Mouse (Mus musculus): ENCODE data around the gene Armc9. TPM values are rescaled to one million over a fixed set of nuclear protein-coding genes. Genes with fewer than 3 reads are reported as not detected.

The Armc9 gene
- total RNA-seq, 2 experiments from 2014 or later, result 0.80 to 1.2 TPM

GRCm38 (mm10) chr1:86160479-86160878 lies 5.9 kb downstream of the Armc9 start:
- ATAC-seq (replicated peaks; ENCODE audit: poor library complexity, severe bottlenecking), result no peak

DNA sequence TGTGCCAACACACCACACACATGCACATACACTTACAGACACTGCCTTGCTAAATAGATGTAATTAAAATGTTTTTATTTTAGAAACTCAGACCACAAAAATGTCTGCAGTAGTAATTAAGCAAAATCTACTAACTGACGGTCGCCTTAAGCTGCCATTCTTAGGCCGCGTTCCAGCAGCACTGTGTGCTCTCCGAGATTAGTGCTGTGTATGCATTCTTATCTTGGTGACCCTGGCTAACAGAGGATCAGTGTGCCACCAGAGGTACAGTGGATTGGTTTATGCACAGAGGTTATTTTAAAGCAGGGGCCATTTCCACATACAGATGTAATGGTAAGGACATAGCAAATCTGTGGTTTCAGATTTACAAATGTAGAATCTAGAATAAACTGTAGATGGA lies 6.5 kb downstream of the Armc9 start:
- ATAC-seq (replicated peaks; ENCODE audit: poor library complexity, severe bottlenecking), result no peak

GRCm38 (mm10) chr1:86174602-86175001 lies 20.0 kb downstream of the Armc9 start:
- no peak for ATAC-seq (replicated peaks; ENCODE audit: poor library complexity, severe bottlenecking)

- no peak for ATAC-seq (replicated peaks; ENCODE audit: poor library complexity, severe bottlenecking)
Measured at GRCm38 (mm10) chr1:86176066-86176465, 21.5 kb downstream of the Armc9 start.

- ATAC-seq (replicated peaks; ENCODE audit: poor library complexity, severe bottlenecking), result peak; percentile 98
Measured at GRCm38 (mm10) chr1:86178462-86179253, 24.1 kb downstream of the Armc9 start.

DNA sequence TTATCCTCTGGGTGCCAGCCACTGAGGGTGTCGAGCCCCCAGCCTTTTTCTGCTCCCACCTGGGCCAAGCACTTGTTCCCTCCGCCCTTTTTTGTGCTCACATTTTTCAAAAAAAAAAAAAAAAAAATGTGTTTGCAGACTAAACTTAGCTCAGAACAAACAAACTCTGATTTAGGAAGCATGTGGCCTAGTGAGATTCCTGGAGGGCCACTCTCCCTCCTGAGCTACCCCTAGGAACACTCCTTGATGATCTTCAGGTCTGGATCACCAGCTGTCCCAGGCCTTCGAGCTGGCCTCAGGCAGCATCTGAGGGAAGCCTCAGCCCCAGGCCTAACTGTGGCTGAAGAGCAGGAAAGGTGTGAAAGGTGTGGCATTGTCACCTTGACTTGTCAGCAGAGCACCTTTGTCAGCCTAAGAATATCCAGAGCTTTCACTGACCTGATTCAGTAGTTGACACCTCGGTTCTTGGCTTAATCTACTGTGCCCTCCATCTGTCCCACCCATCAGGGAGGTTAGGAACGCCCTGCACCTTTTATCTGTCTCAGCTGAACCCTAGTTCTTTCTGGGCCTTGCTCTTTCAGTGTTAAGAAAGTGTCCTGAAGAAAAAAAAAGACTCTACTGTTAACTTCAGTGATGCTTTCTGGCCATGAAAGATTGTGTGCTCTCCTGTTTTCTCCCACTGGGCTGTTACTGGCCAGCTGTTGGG lies 27.6 kb downstream of the Armc9 start:
- ATAC-seq (replicated peaks; ENCODE audit: poor library complexity, severe bottlenecking), result no peak

- no peak for ATAC-seq (replicated peaks; ENCODE audit: poor library complexity, severe bottlenecking)
Measured at GRCm38 (mm10) chr1:86183577-86184263, 29.1 kb downstream of the Armc9 start.

GRCm38 (mm10) chr1:86186762-86187161 lies 32.2 kb downstream of the Armc9 start:
- peak; percentile 48 for ATAC-seq (replicated peaks; ENCODE audit: poor library complexity, severe bottlenecking)

- ATAC-seq (replicated peaks; ENCODE audit: poor library complexity, severe bottlenecking), result no peak
Measured at GRCm38 (mm10) chr1:86187856-86188255, 33.3 kb downstream of the Armc9 start.

GRCm38 (mm10) chr1:86188271-86188670 lies 33.7 kb downstream of the Armc9 start:
- ATAC-seq (replicated peaks; ENCODE audit: poor library complexity, severe bottlenecking), result no peak

- no peak for ATAC-seq (replicated peaks; ENCODE audit: poor library complexity, severe bottlenecking)
Measured at GRCm38 (mm10) chr1:86189034-86189702, 34.6 kb downstream of the Armc9 start.

DNA sequence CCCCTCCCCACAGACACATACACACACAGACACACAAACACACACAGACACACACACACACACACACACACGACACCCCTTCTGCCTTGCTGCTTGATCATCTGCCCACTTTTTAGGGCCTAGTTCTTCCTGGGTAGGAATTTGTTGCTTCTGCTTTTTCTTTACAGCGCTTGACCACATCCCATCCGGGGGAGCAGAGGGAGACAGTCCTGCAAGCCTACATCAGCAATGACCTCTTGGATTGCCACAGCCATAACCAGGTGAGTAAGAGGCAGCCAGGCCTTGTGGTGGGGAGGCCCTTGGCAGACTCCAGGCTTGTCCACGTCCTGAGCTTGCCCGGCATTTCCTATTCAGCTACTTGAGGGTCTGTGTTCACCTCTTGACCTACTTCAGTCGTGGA lies 36.3 kb downstream of the Armc9 start:
- peak; percentile 80 for ATAC-seq (replicated peaks; ENCODE audit: poor library complexity, severe bottlenecking)

DNA sequence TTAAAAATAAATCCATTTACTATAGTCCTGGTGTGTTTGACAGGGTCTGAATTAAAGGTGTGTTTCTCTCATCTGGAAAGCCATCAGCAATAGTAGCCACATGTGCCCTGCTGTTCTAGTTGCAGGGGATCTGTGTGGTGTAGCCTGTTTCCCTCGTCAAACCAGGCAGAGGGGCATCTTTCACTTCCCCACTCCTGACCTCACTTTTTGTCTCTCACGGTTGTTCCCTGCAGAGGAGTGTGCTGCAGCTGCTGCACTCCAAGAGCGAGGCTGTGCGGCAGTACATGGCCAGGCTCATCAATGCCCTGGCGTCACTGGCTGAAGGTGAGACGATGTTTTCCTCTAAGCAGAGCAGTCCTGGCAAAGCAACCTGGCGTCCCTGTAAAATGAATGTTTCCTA lies 39.5 kb downstream of the Armc9 start:
- ATAC-seq (replicated peaks; ENCODE audit: poor library complexity, severe bottlenecking), result peak; percentile 70

DNA sequence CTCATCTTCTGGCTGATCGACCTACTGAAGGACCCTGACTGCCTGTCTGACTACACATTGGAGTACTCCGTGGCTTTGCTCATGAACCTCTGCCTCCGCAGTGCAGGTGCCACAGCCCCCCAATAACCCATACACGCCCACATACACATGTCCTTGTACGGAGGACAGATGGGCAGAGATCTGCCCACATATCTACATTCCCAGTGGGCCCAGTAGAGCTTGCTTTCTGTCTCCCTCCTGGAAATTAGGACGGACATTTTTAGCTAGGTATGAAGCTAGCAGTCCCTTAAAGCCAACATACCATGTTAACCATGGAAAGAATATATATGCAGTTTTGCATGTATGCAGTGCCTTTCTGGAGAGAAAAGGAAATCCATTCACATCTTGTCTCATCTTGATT lies 43.7 kb downstream of the Armc9 start:
- ATAC-seq (replicated peaks; ENCODE audit: poor library complexity, severe bottlenecking), result no peak

DNA sequence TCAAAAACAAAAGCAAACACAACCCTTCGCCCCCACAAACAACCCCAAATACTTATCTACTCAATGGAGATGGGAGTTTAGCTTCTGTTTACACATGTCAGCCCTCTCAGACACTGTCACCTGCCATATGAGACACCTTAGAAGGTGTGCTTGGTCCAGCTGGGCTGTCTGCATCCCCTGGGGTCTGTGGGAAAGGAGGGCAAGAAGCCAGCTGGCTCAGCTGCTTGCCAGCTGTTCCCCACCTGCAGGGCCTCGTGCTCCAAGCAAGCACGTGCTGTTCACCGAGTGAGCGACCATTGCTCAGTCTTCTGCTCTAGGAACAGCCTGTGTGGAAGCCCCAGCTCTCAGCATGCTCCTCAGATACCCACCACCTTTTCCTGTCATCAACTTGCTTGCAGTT lies 44.4 kb downstream of the Armc9 start:
- no peak for ATAC-seq (replicated peaks; ENCODE audit: poor library complexity, severe bottlenecking)

- ATAC-seq (replicated peaks; ENCODE audit: poor library complexity, severe bottlenecking), result no peak
Measured at GRCm38 (mm10) chr1:86201312-86201711, 46.7 kb downstream of the Armc9 start.

DNA sequence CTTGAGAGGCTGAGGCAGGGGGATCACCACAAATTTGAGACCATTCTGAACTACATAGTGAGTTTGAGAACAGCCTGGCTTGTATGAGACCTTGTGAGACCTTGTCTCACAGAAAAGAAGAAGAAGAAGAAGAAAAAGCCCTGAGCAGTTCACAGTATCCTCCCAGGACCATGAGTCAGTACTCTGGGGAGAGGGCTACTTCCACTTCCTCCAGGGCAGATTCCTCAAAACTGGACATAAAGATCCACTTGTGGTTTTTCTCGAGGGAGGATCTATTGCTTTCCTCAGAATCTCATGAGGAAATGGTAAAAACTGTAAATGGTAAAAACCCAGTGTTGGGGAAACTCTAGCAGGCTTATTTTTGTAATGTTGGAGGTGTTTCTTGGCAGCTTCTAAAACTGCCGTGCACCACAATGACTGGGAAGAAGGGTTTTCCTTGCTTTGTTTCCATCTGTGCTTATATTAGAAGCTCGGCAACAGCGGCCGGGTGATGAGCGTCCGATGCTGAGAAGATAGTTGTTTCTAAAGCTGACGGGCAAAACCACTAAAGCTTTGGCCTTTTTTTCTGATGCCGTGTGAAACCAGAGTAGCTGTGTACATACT lies 48.1 kb downstream of the Armc9 start:
- ATAC-seq (replicated peaks; ENCODE audit: poor library complexity, severe bottlenecking), result peak; percentile 75

- no peak for ATAC-seq (replicated peaks; ENCODE audit: poor library complexity, severe bottlenecking)
Measured at GRCm38 (mm10) chr1:86210676-86211075, 56.1 kb downstream of the Armc9 start.

DNA sequence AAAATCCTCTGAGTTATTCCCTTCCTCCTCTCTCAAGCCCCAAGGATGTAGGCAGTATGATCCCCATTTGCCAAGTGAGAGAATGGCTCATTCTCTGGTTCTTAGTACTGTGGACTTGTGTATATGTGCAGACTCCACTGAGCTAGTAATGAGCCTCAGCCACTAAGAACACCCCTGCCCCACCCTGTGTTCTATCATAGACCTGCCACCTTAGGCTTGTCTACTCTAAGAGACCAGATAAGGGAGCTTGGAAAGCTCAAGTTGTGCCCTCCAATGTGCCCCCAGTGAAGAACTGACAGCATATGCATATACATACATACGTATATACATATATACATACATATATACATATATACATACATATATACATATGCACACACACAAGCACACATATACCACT lies 56.9 kb downstream of the Armc9 start:
- no peak for ATAC-seq (replicated peaks; ENCODE audit: poor library complexity, severe bottlenecking)

GRCm38 (mm10) chr1:86212731-86213130 lies 58.2 kb downstream of the Armc9 start:
- ATAC-seq (replicated peaks; ENCODE audit: poor library complexity, severe bottlenecking), result no peak
